Mouse (Mus musculus): Measurements from ENCODE around the gene Gtf3c1. TPM values are rescaled to one million over a fixed set of nuclear protein-coding genes. Genes with fewer than 3 reads are reported as not detected.
A peak's percentile ranks its signal among the peaks of the same experiment; 100 is the strongest.
"Not testable (repeated sequence)": the region's sequence is repeated elsewhere in the genome, so short reads cannot be mapped to it uniquely, and the experiment has no call there.

Gtf3c1 gene
- polyA plus RNA-seq, 1 experiment from 2014 or later: 59.9 TPM

GRCm38 (mm10) chr7:125736366-125737015 is 28.9 kb upstream of the Gtf3c1 start:
- DNase-seq (ENCODE audit: low read depth, low spot score): no peak
- TF ChIP-seq CTCF (IDR thresholded peaks at IDR 0.05): no peak
- in situ Hi-C loops (cut with MboI; ENCODE audit: low pct_unique_long_range_greater_than_20kb): no loop called here
- H3K27me3 ChIP-seq: no peaks in the 10 kb centered on the region
- POLR2A ChIA-PET: no interaction called here
- CTCF ChIA-PET: no interaction called here
- ATAC-seq: no peak

GRCm38 (mm10) chr7:125733791-125734190 is 26.2 kb upstream of the Gtf3c1 start:
- no peak for ATAC-seq
- in situ Hi-C loops (cut with MboI; ENCODE audit: low pct_unique_long_range_greater_than_20kb): no loop called here
- CTCF ChIA-PET: no interaction called here
- no peak for TF ChIP-seq CTCF (IDR thresholded peaks at IDR 0.05)
- DNase-seq (ENCODE audit: low read depth, low spot score): no peak
- H3K27me3 ChIP-seq: no peaks in the 10 kb centered on the region
- POLR2A ChIA-PET: no interaction called here

- ChIA-PET CTCF (interaction anchor here (0.8 to 1.2 kb wide), 2 partner anchors 12 to 57 kb away, joined by 3 read pairs; no protein-coding TSS in a partner anchor), POLR2A (no interaction called here)
- ATAC-seq: no peak
- no peak for TF ChIP-seq CTCF (IDR thresholded peaks at IDR 0.05)
- H3K27me3 ChIP-seq: no peaks in the 10 kb centered on the region
- DNase-seq (ENCODE audit: low read depth, low spot score): no peak
- in situ Hi-C loops (cut with MboI; ENCODE audit: low pct_unique_long_range_greater_than_20kb): no loop called here
These were observed 24.1 kb upstream of the Gtf3c1 start for GRCm38 (mm10) chr7:125731679-125732078.

- ChIA-PET CTCF (no interaction called here), POLR2A (no interaction called here)
- no peak for TF ChIP-seq CTCF (IDR thresholded peaks at IDR 0.05)
- no peaks in the 10 kb centered on the region for H3K27me3 ChIP-seq
- in situ Hi-C loops (cut with MboI; ENCODE audit: low pct_unique_long_range_greater_than_20kb): no loop called here
- no peak for ATAC-seq
- no peak for DNase-seq (ENCODE audit: low read depth, low spot score)
These were observed 15.8 kb upstream of the Gtf3c1 start for GRCm38 (mm10) chr7:125723189-125723972.

GRCm38 (mm10) chr7:125722127-125722526 is 14.5 kb upstream of the Gtf3c1 start:
- DNase-seq (ENCODE audit: low read depth, low spot score): no peak
- ATAC-seq: no peak
- CTCF ChIA-PET: interaction anchor here (1.5 kb wide), 1 partner anchor 20 kb away, joined by 3 read pairs; no protein-coding TSS in a partner anchor
- no peaks in the 10 kb centered on the region for H3K27me3 ChIP-seq
- peak; percentile 45 for TF ChIP-seq CTCF (IDR thresholded peaks at IDR 0.05)
- in situ Hi-C loops (cut with MboI; ENCODE audit: low pct_unique_long_range_greater_than_20kb): no loop called here
- POLR2A ChIA-PET: no interaction called here

GRCm38 (mm10) chr7:125721033-125721432 is 13.5 kb upstream of the Gtf3c1 start:
- H3K27me3 ChIP-seq: no peaks in the 10 kb centered on the region
- POLR2A ChIA-PET: no interaction called here
- ATAC-seq (no peak), DNase-seq (ENCODE audit: low read depth, low spot score) (no peak)
- CTCF ChIA-PET: interaction anchor here (1.0 to 1.2 kb wide), 3 partner anchors 9 to 27 kb away, joined by 3 to 4 read pairs (median 3); no protein-coding TSS in a partner anchor
- no peak for TF ChIP-seq CTCF (IDR thresholded peaks at IDR 0.05)
- in situ Hi-C loops (cut with MboI; ENCODE audit: low pct_unique_long_range_greater_than_20kb): no loop called here

GRCm38 (mm10) chr7:125720370-125720769 is 12.8 kb upstream of the Gtf3c1 start:
- POLR2A ChIA-PET: no interaction called here
- CTCF ChIA-PET: interaction anchor here (1.0 to 1.2 kb wide), 2 partner anchors 24 to 27 kb away, joined by 3 to 4 read pairs; no protein-coding TSS in a partner anchor
- no peak for ATAC-seq
- in situ Hi-C loops (cut with MboI; ENCODE audit: low pct_unique_long_range_greater_than_20kb): no loop called here
- TF ChIP-seq CTCF (IDR thresholded peaks at IDR 0.05): no peak
- no peak for DNase-seq (ENCODE audit: low read depth, low spot score)
- H3K27me3 ChIP-seq: no peaks in the 10 kb centered on the region

GRCm38 (mm10) chr7:125717612-125718011 is 10.0 kb upstream of the Gtf3c1 start:
- no peaks in the 10 kb centered on the region for H3K27me3 ChIP-seq
- no peak for TF ChIP-seq CTCF (IDR thresholded peaks at IDR 0.05)
- DNase-seq (ENCODE audit: low read depth, low spot score): no peak
- ChIA-PET CTCF (interaction anchor here (1.5 to 1.6 kb wide), 2 partner anchors 10 to 13 kb away, joined by 4 read pairs; no protein-coding TSS in a partner anchor), POLR2A (interaction anchor here (0.6 kb wide), 1 partner anchor 351 kb away, joined by 5 read pairs; no protein-coding TSS in a partner anchor)
- ATAC-seq: no peak
- in situ Hi-C loops (cut with MboI; ENCODE audit: low pct_unique_long_range_greater_than_20kb): no loop called here

GRCm38 (mm10) chr7:125716724-125717123 is 9.1 kb upstream of the Gtf3c1 start:
- POLR2A ChIA-PET: no interaction called here
- TF ChIP-seq CTCF (IDR thresholded peaks at IDR 0.05): no peak
- H3K27me3 ChIP-seq: no peaks in the 10 kb centered on the region
- no peak for DNase-seq (ENCODE audit: low read depth, low spot score)
- CTCF ChIA-PET: no interaction called here
- in situ Hi-C loops (cut with MboI; ENCODE audit: low pct_unique_long_range_greater_than_20kb): no loop called here
- no peak for ATAC-seq

- ChIA-PET CTCF (no interaction called here), POLR2A (no interaction called here)
- no peaks in the 10 kb centered on the region for H3K27me3 ChIP-seq
- ATAC-seq: no peak
- no peak for TF ChIP-seq CTCF (IDR thresholded peaks at IDR 0.05)
- no peak for DNase-seq (ENCODE audit: low read depth, low spot score)
- in situ Hi-C loops (cut with MboI; ENCODE audit: low pct_unique_long_range_greater_than_20kb): no loop called here
These were observed 7.2 kb upstream of the Gtf3c1 start for GRCm38 (mm10) chr7:125714803-125715202.

- CTCF ChIA-PET; H3K27me3 ChIP-seq; in situ Hi-C loops (cut with MboI; ENCODE audit: low pct_unique_long_range_greater_than_20kb); DNase-seq (ENCODE audit: low read depth, low spot score); POLR2A ChIA-PET; ATAC-seq: not testable (repeated sequence)
These were observed 6.0 kb upstream of the Gtf3c1 start for GRCm38 (mm10) chr7:125713542-125714055.

All from Patski (cell line).